Mouse (Mus musculus): Measurements from ENCODE around the gene Ubr2.

GRCm38 (mm10) chr17:46926192-46926591 lies 84.2 kb downstream of the Ubr2 start:
- TF ChIP-seq TAL1 (IDR thresholded peaks at IDR 0.05; ENCODE audit: low read length): no peak
- no peak for TF ChIP-seq GATA1 (IDR thresholded peaks at IDR 0.05; ENCODE audit: low read length)
